Mouse (Mus musculus) limb, embryonic 14.5 days (tissue): ENCODE measurements at regions not wholly inside any gene's neighbourhood (a gene's known extent, or its start where the extent isn't known, plus 50 kb on each side); places are given as distances from the start of the nearest gene placed in this dataset.
A peak's percentile ranks its signal among the peaks of the same experiment; 100 is the strongest.

Experiments used
- ATAC-seq: fragments of 200-750 bp; cut with Nextera tagmentation; 2 replicates; pipeline ENCODE4 v1.8.0; 2017; ENCODE audit warnings: low read depth, moderate number of reproducible peaks, moderate TSS enrichment; ENCODE audit not compliant: low FRiP score
- DNase-seq: peaks from one replicate; pipeline ENCODE4 v3.0.0-alpha.2; 2015; ENCODE audit warnings: low spot score
- H3K27ac ChIP-seq: fragments of 300-500 bp; sonication (generic); replicated peaks from 2 replicates; pipeline ENCODE4 v1.5.1; 2014; ENCODE audit warnings: low read depth, mild to moderate bottlenecking, low read length, moderate library complexity, mixed read lengths
- H3K27me3 ChIP-seq: fragments of 300-500 bp; sonication (generic); 2 replicates; pipeline ENCODE4 v1.6.1; 2014; ENCODE audit warnings: low read length, mixed read lengths; ENCODE audit not compliant: control insufficient read depth, insufficient read depth
- H3K36me3 ChIP-seq: fragments of 300-500 bp; sonication (generic); 2 replicates; pipeline ENCODE4 v1.6.1; 2014; ENCODE audit warnings: mild to moderate bottlenecking, low read length, moderate library complexity, mixed read lengths; ENCODE audit not compliant: control insufficient read depth, insufficient read depth
- H3K4me1 ChIP-seq: fragments of 300-500 bp; sonication (generic); 2 replicates; pipeline ENCODE4 v1.6.1; 2014; ENCODE audit warnings: antibody characterized with exemption, low read length, mixed read lengths; ENCODE audit not compliant: control insufficient read depth, insufficient read depth
- H3K4me2 ChIP-seq: fragments of 300-500 bp; sonication (generic); replicated peaks from 2 replicates; pipeline ENCODE4 v1.6.1; 2014; ENCODE audit warnings: low read depth, mild to moderate bottlenecking, low read length, moderate library complexity; ENCODE audit not compliant: severe bottlenecking
- H3K4me3 ChIP-seq: fragments of 300-500 bp; sonication (generic); replicated peaks from 2 replicates; pipeline ENCODE4 v1.5.1; 2014; ENCODE audit warnings: low read length
- H3K9ac ChIP-seq: fragments of 300-500 bp; sonication (generic); 2 replicates; pipeline ENCODE4 v1.6.1; 2014; ENCODE audit warnings: mild to moderate bottlenecking, low read depth, low read length, moderate library complexity; ENCODE audit not compliant: severe bottlenecking
- H3K9me3 ChIP-seq: fragments of 300-500 bp; sonication (generic); 2 replicates; pipeline ENCODE4 v1.6.1; 2016; ENCODE audit warnings: low read length; ENCODE audit not compliant: control insufficient read depth
- POLR2A ChIP-seq: fragments of 200-500 bp; IDR thresholded peaks from 2 replicates; pipeline ENCODE4 v1.8.0; 2012; ENCODE audit warnings: inconsistent platforms, mild to moderate bottlenecking, moderate library complexity, borderline replicate concordance; ENCODE audit not compliant: insufficient read depth, insufficient read length; ENCODE audit errors: extremely low read depth
- WGBS: fragments of 180-500 bp; shearing (Covaris S2); extraction: QIAGEN DNeasy Blood & Tissue Kit; methylation state at CpG from one replicate; pipeline ENCODE4 v1.1.7; 2014; 5-methylcytosine and 5-hydroxymethylcytosine counted together

DNA sequence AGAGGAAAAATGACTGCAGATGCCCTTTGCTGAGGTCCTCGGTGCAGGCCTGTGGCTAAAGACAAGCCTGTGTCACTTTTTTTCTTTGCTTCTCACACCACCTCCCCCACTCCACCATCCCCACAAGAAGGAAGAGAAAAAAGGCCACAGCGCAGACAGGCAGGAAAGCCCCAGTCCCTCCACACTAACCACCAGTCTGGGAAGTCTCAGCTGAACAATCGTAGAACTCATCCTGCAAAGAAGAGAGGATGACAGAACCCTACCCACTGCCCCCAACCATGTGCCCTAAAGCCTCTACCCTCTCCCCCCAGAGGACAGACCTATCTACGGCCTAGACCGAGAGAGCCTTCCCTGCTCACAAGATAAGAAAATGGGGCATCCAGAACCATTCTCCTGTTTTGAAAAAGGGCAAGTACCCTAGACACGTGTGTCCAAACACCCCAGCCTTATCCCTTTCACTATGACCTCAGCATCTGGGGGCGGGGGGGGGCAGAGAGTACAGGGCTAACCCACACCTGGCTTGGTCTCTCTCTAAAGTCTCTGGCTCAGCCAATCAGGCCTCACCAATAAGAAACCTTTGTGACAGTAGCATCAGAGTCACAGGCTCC lies 214.8 kb downstream of the Ly86 start:
- no peak overlapping the region for H3K27ac ChIP-seq
- DNase-seq, result no peak
- WGBS, result 57% methylated on average over 7 of the region's 7 CpGs
- no peaks in the 10 kb centered on the region for H3K27me3 ChIP-seq
- H3K36me3 ChIP-seq, result no peaks in the 10 kb centered on the region
- no peak for TF ChIP-seq POLR2A
- no peak overlapping the region for H3K9ac ChIP-seq
- H3K4me3 ChIP-seq, result no peak overlapping the region
- no peaks in the 10 kb centered on the region for H3K9me3 ChIP-seq
- H3K4me2 ChIP-seq, result no peak overlapping the region
- ATAC-seq, result no peak
- H3K4me1 ChIP-seq, result peaks cover 35% of the 10 kb centered on the region

DNA sequence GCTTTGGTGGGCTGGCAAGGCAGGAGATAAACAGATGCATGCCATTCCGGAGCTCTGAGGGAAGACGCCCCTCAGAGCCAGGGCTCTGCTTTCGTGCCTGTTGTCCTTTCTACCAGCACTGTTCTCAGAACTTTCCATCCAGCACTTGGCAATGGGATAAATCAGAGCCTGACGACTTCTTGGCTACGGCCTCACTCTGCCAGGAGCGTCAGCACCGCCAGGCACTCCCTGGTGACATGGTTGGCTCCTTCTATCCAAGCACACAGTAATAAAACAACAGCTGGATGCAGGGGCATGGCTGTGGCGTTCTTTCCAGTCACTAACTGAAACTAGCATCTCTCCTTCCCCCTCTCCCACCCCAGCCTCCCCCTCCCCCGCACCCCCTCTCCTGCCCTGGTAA lies 215.4 kb downstream of the Ly86 start:
- peak; percentile 66 for DNase-seq

DNA sequence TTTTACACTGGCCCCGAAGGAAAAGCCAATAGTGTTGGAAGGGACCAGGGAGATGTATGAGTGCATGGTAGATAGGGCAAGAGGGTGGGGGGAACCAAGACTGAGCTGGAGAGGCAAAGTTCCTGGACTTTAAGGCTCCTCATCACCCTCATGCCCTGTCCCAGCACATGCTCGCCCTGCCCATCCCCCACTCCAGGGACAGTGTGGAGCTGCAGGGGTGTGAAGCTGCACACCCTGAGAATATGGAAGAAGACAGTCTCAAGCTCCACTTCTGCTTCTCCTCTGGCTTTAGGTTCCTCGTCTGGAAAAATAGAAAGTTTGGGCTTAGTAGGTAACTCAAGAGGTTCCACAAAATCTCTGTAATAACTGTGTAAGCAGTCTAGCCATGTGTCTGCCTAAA lies 215.8 kb downstream of the Ly86 start:
- ATAC-seq (peak; percentile 24; the same call in 1 of the 2 replicates), DNase-seq (no peak)
- 18% methylated on average over 3 of the region's 3 CpGs for WGBS
- no peak for TF ChIP-seq POLR2A
- Histone ChIP-seq H3K4me1 (peaks cover 35% of the 10 kb centered on the region), H3K36me3 (no peaks in the 10 kb centered on the region), H3K27ac (0 out of 2 replicates have a peak overlapping the region, but pooled peaks have one; percentile 50), H3K27me3 (no peaks in the 10 kb centered on the region), H3K9me3 (no peaks in the 10 kb centered on the region), H3K4me3 (no peak overlapping the region), H3K9ac (no peak overlapping the region), H3K4me2 (no peak overlapping the region)

More for the DNA sequence above, 215.4 kb downstream of the Ly86 start:
- TF ChIP-seq POLR2A, result no peak
- Histone ChIP-seq H3K9ac (no peak overlapping the region), H3K27me3 (no peaks in the 10 kb centered on the region), H3K27ac (0 out of 2 replicates have a peak overlapping the region, but pooled peaks have one; percentile 50), H3K4me2 (no peak overlapping the region), H3K9me3 (no peaks in the 10 kb centered on the region), H3K36me3 (no peaks in the 10 kb centered on the region), H3K4me1 (peaks cover 35% of the 10 kb centered on the region), H3K4me3 (no peak overlapping the region)
- ATAC-seq, result peak; percentile 63; the same call in 1 of the 2 replicates
- WGBS, result 13% methylated on average over 9 of the region's 9 CpGs

DNA sequence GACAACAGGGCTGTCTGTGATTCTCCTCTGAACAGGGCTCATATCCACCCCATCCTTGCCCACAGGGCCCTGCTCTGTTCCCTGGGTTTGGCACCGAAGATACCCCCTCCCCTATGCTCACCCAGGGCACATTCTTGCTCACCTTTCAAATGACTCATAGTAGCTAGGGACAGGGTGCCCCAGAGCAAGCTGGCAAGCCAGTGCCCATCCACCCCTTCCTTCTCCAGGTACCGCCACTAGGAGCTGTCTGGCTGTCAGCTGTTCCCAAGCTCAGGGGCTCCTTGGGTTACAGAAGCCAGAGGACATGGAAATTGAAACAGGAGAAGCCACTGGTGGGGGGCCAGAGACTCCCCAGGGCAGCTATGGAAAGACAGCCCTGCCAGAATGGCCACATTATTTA lies 216.4 kb downstream of the Ly86 start:
- no peak overlapping the region for H3K9ac ChIP-seq

DNA sequence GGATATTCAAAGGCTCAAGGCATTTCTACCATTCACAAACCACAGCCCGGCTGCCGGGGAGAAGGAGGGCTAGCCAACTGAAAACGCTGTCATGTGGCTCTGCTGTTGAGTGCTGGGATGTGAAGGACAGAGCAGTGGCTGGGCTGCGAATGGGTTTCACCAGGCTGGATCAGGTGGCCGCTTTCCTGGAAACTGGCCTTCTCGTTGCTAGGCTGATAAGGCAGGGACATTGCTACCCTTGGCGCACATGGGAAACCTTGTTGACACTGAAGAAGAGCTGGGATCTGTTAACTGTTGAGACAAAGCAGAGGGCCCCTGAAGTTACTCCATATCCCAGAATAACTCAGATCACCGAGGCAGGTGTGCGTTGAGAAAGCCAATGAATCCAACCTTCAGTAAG lies 216.1 kb upstream of the Rreb1 start:
- Histone ChIP-seq H3K9me3 (no peaks in the 10 kb centered on the region), H3K9ac (no peak overlapping the region), H3K27ac (no peak overlapping the region; the same call in 1 of the 2 replicates), H3K4me2 (no peak overlapping the region), H3K4me1 (peaks cover 35% of the 10 kb centered on the region), H3K36me3 (no peaks in the 10 kb centered on the region), H3K27me3 (no peaks in the 10 kb centered on the region), H3K4me3 (no peak overlapping the region)
- ATAC-seq, result 0 out of 2 replicates have a peak, but pooled peaks have one; percentile 2
- DNase-seq, result no peak
- WGBS, result 30% methylated on average over 9 of the region's 9 CpGs
- no peak for TF ChIP-seq POLR2A

More for the DNA sequence above, 216.4 kb downstream of the Ly86 start:
- WGBS, result 36% methylated on average over 2 of the region's 2 CpGs
- Histone ChIP-seq H3K4me1 (peaks cover 35% of the 10 kb centered on the region), H3K27me3 (no peaks in the 10 kb centered on the region), H3K9me3 (no peaks in the 10 kb centered on the region), H3K27ac (peak overlapping the region; percentile 21; the same call in 1 of the 2 replicates), H3K4me3 (no peak overlapping the region), H3K4me2 (no peak overlapping the region), H3K36me3 (no peaks in the 10 kb centered on the region)
- ATAC-seq (0 out of 2 replicates have a peak, but pooled peaks have one; percentile 25), DNase-seq (peak; percentile 39)
- no peak for TF ChIP-seq POLR2A
